Mouse (Mus musculus) olfactory bulb, adult 2 months (tissue): ENCODE results near the gene Irf4. TPM values are rescaled to one million over a fixed set of nuclear protein-coding genes. Genes with fewer than 3 reads are reported as not detected.

Experiments used
- H3K27ac ChIP-seq: fragments of 200-500 bp; 2 replicates; pipeline ENCODE4 v1.5.1; 2012; ENCODE audit warnings: low read depth, low read length; ENCODE audit not compliant: insufficient read depth
- H3K4me1 ChIP-seq: fragments of 200-500 bp; 2 replicates; pipeline ENCODE4 v1.6.1; 2012; ENCODE audit warnings: low read length; ENCODE audit not compliant: control insufficient read depth, insufficient read depth
- H3K4me3 ChIP-seq: fragments of 200-500 bp; 2 replicates; pipeline ENCODE4 v1.5.1; 2012; ENCODE audit warnings: mild to moderate bottlenecking, low read depth, low read length, moderate library complexity; ENCODE audit not compliant: insufficient read depth
- CTCF ChIP-seq: fragments of 200-500 bp; IDR thresholded peaks from 2 replicates; pipeline ENCODE4 v1.5.1; 2012; ENCODE audit warnings: low read depth, mild to moderate bottlenecking, low read length, moderate library complexity; ENCODE audit not compliant: insufficient read depth
- POLR2A ChIP-seq: fragments of 200-500 bp; IDR thresholded peaks from 2 replicates; pipeline ENCODE4 v1.6.1; 2012; ENCODE audit warnings: mild to moderate bottlenecking, low read depth, low read length, moderate library complexity; ENCODE audit not compliant: insufficient read depth
- whole genome bisulfite sequencing: fragments of 180-500 bp; shearing (Covaris S2); methylation state at CpG from one replicate; pipeline ENCODE4 v1.1.7; 2018; 5-methylcytosine and 5-hydroxymethylcytosine counted together
- polyA plus RNA-seq: library from polyadenylated mRNA; stranded (reverse); fragments of >200 nt; gene quantifications from 2 replicates; pipeline ENCODE4 v1.2.4, GENCODE M21; 2012; ENCODE audit warnings: low replicate concordance; ENCODE audit not compliant: missing spikeins, insufficient read depth, insufficient read length

The Irf4 gene
- not detected in 2 replicates for polyA plus RNA-seq

DNA sequence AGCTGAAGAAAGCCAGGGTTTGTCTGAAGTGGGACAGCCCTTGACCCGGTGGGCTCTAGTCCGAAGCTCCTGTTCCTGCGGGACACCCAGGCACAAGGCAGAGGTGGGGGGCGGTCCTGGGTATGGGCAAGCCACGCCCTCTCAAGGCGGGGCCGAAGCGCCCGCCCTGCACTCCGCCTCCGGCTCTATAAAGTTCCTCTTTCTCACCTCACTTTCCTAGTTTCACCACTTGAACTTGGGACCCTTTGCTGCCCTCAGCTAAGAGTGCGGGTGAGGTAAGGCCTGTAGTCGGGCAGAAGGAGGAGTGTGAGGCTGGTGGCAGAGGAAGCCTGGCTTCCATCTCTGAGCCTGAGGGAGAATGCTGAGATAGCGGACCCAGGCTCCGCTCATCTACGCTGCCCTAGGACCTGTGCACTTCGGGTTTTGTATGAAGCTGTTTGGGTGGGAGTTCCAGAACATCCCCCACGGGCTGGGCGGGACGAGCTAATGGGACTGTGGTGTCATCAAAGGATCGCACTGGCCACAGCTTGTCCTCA is at the start of gene Irf4:
TSS of gene Irf4 (plus strand) at position 206 of the 536 bp plus-strand sequence.
- peak within 1 kb of the TSS; percentile 27 for H3K4me3 ChIP-seq
- TF ChIP-seq CTCF (no peak), POLR2A (no peak)
- WGBS: 3% methylated on average over 21 of the region's 21 CpGs

DNA sequence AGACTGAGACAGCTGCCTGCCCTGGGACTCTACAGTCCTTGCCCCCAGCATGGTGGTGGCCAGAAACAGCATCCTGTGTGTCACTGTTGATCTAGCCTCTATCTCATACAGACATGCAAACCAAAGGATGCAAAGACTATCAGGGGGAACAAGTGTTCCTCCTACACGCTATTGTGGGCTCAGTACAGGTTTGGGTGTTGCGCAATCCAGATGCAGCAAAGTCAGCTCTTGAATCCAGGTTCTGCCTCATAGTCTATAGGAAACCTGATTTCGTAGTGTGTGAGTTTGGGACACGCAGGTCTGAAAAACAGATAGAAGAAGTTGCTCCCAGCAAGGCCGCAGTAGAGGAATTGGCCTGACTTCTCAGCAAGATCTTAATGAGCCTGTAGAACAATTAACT is 46.3 kb upstream of the Irf4 start:
- Histone ChIP-seq H3K4me3 (no peak overlapping the region), H3K4me1 (no peaks in the 10 kb centered on the region), H3K27ac (no peak overlapping the region)
- no peak for TF ChIP-seq POLR2A
- TF ChIP-seq CTCF: no peak
- 93% methylated on average over 5 of the region's 5 CpGs for WGBS

More for the DNA sequence above, at the start of gene Irf4:
- Histone ChIP-seq H3K4me1 (peaks cover 22% of the 10 kb centered on the region), H3K27ac (no peak within 1 kb of the TSS)

DNA sequence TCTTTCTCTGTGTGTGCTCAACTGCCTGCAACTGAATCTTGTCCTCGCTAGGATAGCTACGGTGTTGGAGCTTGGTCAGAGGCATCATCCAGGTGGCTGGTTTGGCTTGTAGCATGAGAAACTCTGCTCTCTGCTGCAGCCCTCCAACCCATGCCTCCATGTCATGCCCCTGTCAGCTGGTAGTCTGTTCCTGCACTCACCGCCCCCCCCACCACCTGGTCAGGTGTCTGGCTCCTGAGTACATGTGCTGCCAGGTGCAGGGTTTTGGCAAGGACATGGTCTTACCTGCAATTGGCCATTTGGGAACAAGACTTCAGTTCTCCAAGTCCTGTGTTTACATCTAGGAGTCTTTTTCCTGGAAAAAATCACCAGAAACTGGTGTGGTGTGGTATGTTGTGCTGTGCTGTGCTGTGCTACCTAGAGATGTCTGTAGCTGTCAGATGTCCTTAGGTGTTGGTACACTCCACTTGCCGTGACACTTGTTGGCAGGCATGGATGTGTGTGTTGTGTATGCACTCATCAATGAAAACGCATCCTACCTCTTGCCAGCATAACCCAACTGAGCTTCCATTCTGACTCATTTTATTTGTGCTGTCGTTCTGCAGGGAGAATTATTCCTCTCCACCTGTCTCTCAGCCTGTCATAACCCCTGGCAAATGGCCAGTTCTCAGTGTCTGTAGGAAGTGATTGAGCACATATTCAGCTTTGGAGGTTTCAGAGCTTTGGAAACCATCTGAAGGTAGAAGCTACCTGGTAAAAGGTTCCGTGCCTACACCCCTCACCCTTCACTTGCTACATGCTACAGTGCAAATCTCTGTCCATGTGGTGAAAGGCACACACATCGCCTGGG is 44.6 kb upstream of the Irf4 start:
- Histone ChIP-seq H3K4me3 (no peak overlapping the region), H3K4me1 (no peaks in the 10 kb centered on the region), H3K27ac (no peak overlapping the region)
- WGBS: 88% methylated on average over 8 of the region's 8 CpGs
- no peak for TF ChIP-seq CTCF
- no peak for TF ChIP-seq POLR2A

DNA sequence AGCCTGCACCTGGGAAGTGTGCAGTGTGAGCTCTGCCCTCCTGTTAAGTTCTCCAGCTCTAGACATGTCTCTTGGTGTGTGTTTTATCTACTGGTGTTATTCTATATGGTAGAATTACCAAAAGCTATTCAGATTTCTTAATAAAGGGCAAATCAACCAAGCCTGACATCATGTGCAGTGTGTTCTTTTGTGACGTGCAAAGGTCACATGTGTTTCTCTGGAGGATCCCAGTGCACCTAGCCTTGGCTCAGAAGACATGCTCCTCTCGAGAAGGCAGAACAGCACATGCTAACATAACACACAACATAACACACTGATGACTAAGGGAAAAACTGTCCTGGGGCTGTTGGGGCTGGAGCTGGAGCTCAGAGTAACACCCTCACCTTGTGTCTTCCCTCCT is 38.0 kb upstream of the Irf4 start:
- H3K27ac ChIP-seq: no peak overlapping the region
- 84% methylated on average over 2 of the region's 2 CpGs for WGBS

DNA sequence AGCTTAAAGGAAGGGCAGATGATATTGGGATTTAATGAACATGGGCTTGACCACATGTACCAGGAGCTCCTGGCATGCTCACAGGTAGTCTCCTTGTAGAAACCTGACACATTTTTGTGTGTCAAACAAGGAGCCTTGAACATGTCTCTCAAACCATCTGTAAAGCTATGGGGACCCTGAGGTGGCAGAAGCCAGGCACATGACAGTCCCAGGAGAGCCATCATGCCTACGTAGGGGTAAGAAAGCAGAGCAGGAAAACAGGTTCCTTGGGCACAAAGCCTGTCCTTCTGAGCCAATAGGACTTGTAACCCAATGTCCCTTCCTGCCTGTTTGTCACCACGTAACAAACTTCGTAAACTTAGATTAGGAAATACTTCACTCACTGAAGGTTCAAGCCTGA is 37.3 kb upstream of the Irf4 start:
- H3K4me1 ChIP-seq: no peaks in the 10 kb centered on the region
- WGBS: 98% methylated on average over 3 of the region's 3 CpGs
- H3K27ac ChIP-seq: no peak overlapping the region
- TF ChIP-seq CTCF (no peak), POLR2A (no peak)
- H3K4me3 ChIP-seq: no peak overlapping the region

More for the DNA sequence above, 38.0 kb upstream of the Irf4 start:
- no peak for TF ChIP-seq POLR2A
- TF ChIP-seq CTCF: no peak
- Histone ChIP-seq H3K4me3 (no peak overlapping the region), H3K4me1 (no peaks in the 10 kb centered on the region)

DNA sequence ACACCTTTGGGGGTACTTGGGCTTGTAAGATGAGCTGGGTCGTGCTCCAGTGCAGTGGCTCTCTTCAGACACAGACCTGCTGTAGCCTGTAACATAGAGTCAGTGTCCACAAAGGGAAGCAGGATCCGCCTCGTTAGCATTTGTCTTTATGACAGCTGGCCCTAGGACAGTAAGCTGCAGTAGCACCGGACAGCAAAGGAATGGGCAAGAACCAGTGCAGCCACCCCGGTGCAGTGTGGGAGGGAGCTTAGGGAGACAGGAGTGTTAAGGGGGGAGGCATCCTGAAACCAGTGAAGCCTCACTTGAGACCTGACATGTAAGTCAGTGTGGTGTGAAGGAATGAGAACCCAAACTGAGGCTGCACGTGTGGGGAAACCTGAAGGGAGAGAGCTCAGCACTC is 36.7 kb upstream of the Irf4 start:
- no peak for TF ChIP-seq CTCF
- TF ChIP-seq POLR2A: no peak
- WGBS: 86% methylated on average over 6 of the region's 6 CpGs
- no peak overlapping the region for H3K27ac ChIP-seq
- no peaks in the 10 kb centered on the region for H3K4me1 ChIP-seq
- H3K4me3 ChIP-seq: no peak overlapping the region

DNA sequence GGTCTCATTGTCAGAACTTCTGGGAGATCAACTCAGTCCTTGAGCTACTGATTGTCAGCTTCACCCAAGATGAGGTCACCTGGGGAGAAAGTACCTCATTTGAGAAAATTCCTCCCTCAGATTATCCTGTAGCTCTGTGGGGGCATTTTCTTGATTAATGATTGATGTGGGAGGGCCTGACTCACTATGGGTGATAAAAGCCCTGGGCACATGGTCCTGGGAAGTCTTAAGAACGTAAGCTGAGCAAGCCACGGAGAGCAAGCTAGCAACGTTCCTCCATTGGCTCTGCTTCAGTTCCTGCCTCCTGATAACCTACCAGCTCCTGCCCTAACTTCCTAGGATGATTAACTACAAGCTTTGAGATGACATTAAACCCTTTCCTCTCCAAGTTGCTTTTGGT is 35.4 kb upstream of the Irf4 start:
- Histone ChIP-seq H3K4me1 (no peaks in the 10 kb centered on the region), H3K4me3 (no peak overlapping the region), H3K27ac (no peak overlapping the region)
- TF ChIP-seq CTCF: no peak
- TF ChIP-seq POLR2A: no peak
- 79% methylated on average over 3 of the region's 3 CpGs for WGBS

DNA sequence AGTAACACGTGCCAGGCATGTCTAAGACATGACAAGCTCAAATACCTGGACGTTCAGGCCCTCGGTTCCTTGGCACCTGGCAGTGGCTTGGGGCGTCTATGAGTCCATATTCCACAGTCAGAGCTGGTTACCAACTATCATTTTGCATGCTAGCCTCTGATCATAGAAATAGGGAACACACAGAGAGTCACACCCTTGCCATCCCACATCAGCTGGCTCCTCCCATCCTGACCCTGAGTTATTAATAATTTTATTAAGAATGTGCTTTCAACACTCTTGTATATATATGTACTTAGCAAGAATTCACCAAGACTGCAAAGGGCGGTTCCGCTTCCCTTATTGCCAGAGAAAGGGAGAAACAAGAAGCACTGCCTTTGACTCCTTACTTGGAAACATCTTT is 34.5 kb upstream of the Irf4 start:
- Histone ChIP-seq H3K4me3 (no peak overlapping the region), H3K4me1 (no peaks in the 10 kb centered on the region), H3K27ac (no peak overlapping the region)
- TF ChIP-seq CTCF (no peak), POLR2A (no peak)
- 91% methylated on average over 6 of the region's 6 CpGs for WGBS

DNA sequence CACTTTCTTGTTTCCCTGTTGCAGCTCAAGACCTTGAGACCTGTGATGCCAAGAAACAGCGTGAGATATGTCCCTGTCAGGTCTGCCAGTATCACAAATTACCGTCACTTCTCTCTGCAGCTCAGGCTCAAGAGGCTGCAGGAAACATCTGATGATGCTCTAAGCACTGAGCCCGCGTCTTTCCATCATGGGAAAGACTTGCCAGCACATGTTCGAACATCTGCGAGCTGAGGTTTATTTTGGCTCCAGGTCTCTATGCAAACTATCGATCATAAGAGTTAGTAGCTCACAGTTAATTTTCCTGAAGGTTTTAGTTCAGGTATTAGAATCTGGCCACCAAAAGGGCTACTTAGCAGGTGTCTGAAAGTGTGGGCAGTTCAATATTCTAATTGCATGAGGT is 34.0 kb upstream of the Irf4 start:
- H3K27ac ChIP-seq: no peak overlapping the region
- H3K4me3 ChIP-seq: no peak overlapping the region
- H3K4me1 ChIP-seq: no peaks in the 10 kb centered on the region
- WGBS: 96% methylated on average over 7 of the region's 7 CpGs
- TF ChIP-seq CTCF (no peak), POLR2A (no peak)

DNA sequence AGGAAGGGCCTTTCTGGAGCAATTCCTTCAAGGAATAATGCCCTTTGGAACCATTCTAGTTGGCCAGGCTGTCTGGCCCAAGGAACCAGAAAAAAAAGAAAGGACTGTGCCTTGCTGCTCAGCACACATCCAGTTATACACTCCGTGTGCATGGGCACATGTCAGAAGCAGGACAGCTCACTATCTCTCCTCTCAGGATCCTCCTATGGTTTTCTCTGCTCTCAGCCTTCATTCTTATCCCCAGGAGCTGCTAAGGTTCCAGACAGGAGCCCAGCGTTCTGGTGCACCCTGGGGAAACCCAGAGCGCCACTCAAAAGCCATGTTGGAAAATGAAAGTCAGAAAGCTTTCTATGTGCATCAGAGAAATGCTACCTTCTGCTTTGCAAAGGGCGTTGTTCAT is 33.5 kb upstream of the Irf4 start:
- no peak overlapping the region for H3K4me3 ChIP-seq
- TF ChIP-seq POLR2A (no peak), CTCF (no peak)
- no peaks in the 10 kb centered on the region for H3K4me1 ChIP-seq
- H3K27ac ChIP-seq: no peak overlapping the region
- WGBS: 92% methylated on average over 4 of the region's 4 CpGs
